Mouse (Mus musculus): ENCODE results near the gene Cfap46. TPM values are rescaled to one million over a fixed set of nuclear protein-coding genes. Genes with fewer than 3 reads are reported as not detected.
A peak's percentile ranks its signal among the peaks of the same experiment; 100 is the strongest.

Gene Cfap46
- polyA plus RNA-seq, 1 experiment = not detected

- TF ChIP-seq POLR2A (IDR thresholded peaks at IDR 0.05; ENCODE audit: borderline replicate concordance, control insufficient read depth, low read depth, low read length) (no peak), CTCF (IDR thresholded peaks at IDR 0.05; ENCODE audit: control insufficient read depth, insufficient read depth, low read length) (no peak)
- 45% methylated on average over 6 of the region's 6 CpGs for WGBS
These were observed 117.6 kb downstream of the Cfap46 start for GRCm38 (mm10) chr7:139565998-139566397.

GRCm38 (mm10) chr7:139564161-139564560, 119.5 kb downstream of the Cfap46 start:
- Histone ChIP-seq H3K4me1 (ENCODE audit: control insufficient read depth, insufficient read depth, low read length) (peaks cover 5% of the 10 kb centered on the region), H3K4me3 (replicated peaks; ENCODE audit: control insufficient read depth, low read depth, low read length) (no peak overlapping the region), H3K27ac (ENCODE audit: control insufficient read depth, insufficient read depth, low read depth, low read length, poor library complexity) (no peak overlapping the region)
- WGBS = 81% methylated on average over 2 of the region's 2 CpGs
- TF ChIP-seq POLR2A (IDR thresholded peaks at IDR 0.05; ENCODE audit: borderline replicate concordance, control insufficient read depth, low read depth, low read length) (no peak), CTCF (IDR thresholded peaks at IDR 0.05; ENCODE audit: control insufficient read depth, insufficient read depth, low read length) (no peak)

More at GRCm38 (mm10) chr7:139565998-139566397, 117.6 kb downstream of the Cfap46 start:
- H3K27ac ChIP-seq (ENCODE audit: control insufficient read depth, insufficient read depth, low read depth, low read length, poor library complexity) = peak overlapping the region; percentile 52
- peaks cover 5% of the 10 kb centered on the region for H3K4me1 ChIP-seq (ENCODE audit: control insufficient read depth, insufficient read depth, low read length)
- H3K4me3 ChIP-seq (replicated peaks; ENCODE audit: control insufficient read depth, low read depth, low read length) = no peak overlapping the region

- Histone ChIP-seq H3K27ac (ENCODE audit: control insufficient read depth, insufficient read depth, low read depth, low read length, poor library complexity) (no peak overlapping the region), H3K4me1 (ENCODE audit: control insufficient read depth, insufficient read depth, low read length) (peaks cover 5% of the 10 kb centered on the region), H3K4me3 (replicated peaks; ENCODE audit: control insufficient read depth, low read depth, low read length) (no peak overlapping the region)
- WGBS = 79% methylated on average over 4 of the region's 4 CpGs
- TF ChIP-seq CTCF (IDR thresholded peaks at IDR 0.05; ENCODE audit: control insufficient read depth, insufficient read depth, low read length) (no peak), POLR2A (IDR thresholded peaks at IDR 0.05; ENCODE audit: borderline replicate concordance, control insufficient read depth, low read depth, low read length) (no peak)
These were observed 120.2 kb downstream of the Cfap46 start for GRCm38 (mm10) chr7:139563425-139563824.

DNA sequence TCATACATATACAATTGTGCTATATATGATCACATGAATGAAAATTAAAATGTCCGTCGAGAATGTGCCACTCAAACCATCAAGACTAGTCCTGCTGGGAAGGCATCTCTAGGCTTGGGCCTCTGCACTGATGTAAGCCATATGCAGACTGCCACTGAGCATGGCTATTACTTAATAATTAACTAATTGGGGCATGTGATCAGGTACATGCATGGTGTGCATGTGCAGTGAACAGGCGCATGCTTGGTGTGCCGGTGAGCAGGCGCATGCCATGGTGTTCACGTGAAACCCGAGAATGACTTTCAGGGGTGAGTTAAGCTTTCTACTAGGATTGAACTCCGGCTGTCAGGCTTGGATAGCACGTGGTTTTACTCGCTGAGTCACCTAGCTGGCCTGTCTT, 124.0 kb downstream of the Cfap46 start:
- Histone ChIP-seq H3K27ac (ENCODE audit: control insufficient read depth, insufficient read depth, low read depth, low read length, poor library complexity) (no peak overlapping the region), H3K4me1 (ENCODE audit: control insufficient read depth, insufficient read depth, low read length) (no peaks in the 10 kb centered on the region), H3K4me3 (replicated peaks; ENCODE audit: control insufficient read depth, low read depth, low read length) (no peak overlapping the region)
- WGBS = 80% methylated on average over 10 of the region's 10 CpGs
- TF ChIP-seq POLR2A (IDR thresholded peaks at IDR 0.05; ENCODE audit: borderline replicate concordance, control insufficient read depth, low read depth, low read length) = no peak
- no peak for TF ChIP-seq CTCF (IDR thresholded peaks at IDR 0.05; ENCODE audit: control insufficient read depth, insufficient read depth, low read length)

DNA sequence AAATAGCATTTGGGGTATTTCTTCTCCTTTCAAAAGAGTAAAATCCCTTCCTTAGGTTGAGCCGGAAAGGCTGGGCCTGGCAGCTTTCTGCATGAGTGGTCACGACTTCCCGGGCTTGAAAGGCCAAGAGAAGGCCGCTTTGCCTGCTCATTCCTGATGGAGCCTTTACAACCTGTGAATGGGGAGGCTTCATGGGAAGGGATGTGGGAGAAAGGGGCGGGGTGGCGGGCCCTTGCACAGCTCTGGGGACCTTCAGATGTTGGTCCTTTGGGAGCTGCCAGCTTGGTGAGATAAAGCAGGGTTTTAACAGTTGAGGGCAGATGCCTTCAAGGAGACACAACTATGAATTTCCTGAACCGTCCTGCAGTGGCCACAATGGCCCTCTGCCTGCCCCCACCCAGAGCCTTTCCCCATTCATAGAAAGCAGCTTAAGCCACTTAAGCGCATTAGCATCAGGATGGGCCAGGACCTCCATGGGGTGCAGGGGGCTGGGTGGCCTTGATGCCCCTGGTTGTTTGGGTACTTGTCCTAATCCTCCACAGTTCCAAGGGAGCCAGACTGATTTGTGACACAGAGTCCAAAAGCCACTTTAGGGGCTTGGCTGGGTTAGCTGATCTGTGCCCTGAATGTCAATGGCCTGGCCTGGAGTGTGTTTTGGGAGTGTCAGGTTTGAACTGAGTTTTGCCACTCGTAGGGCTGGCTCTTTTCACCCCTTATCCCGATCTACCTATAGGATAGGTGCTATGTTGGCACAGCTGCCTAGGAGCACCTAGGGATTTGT, 126.7 kb downstream of the Cfap46 start:
- 81% methylated on average over 10 of the region's 10 CpGs for WGBS
- no peak for TF ChIP-seq POLR2A (IDR thresholded peaks at IDR 0.05; ENCODE audit: borderline replicate concordance, control insufficient read depth, low read depth, low read length)
- TF ChIP-seq CTCF (IDR thresholded peaks at IDR 0.05; ENCODE audit: control insufficient read depth, insufficient read depth, low read length) = no peak
- H3K4me3 ChIP-seq (replicated peaks; ENCODE audit: control insufficient read depth, low read depth, low read length) = no peak overlapping the region
- H3K4me1 ChIP-seq (ENCODE audit: control insufficient read depth, insufficient read depth, low read length) = no peaks in the 10 kb centered on the region
- no peak overlapping the region for H3K27ac ChIP-seq (ENCODE audit: control insufficient read depth, insufficient read depth, low read depth, low read length, poor library complexity)

GRCm38 (mm10) chr7:139556331-139556730, 127.3 kb downstream of the Cfap46 start:
- no peak overlapping the region for H3K4me3 ChIP-seq (replicated peaks; ENCODE audit: control insufficient read depth, low read depth, low read length)
- 77% methylated on average over 5 of the region's 5 CpGs for WGBS
- H3K27ac ChIP-seq (ENCODE audit: control insufficient read depth, insufficient read depth, low read depth, low read length, poor library complexity) = no peak overlapping the region
- H3K4me1 ChIP-seq (ENCODE audit: control insufficient read depth, insufficient read depth, low read length) = no peaks in the 10 kb centered on the region
- TF ChIP-seq POLR2A (IDR thresholded peaks at IDR 0.05; ENCODE audit: borderline replicate concordance, control insufficient read depth, low read depth, low read length) = no peak
- TF ChIP-seq CTCF (IDR thresholded peaks at IDR 0.05; ENCODE audit: control insufficient read depth, insufficient read depth, low read length) = no peak

DNA sequence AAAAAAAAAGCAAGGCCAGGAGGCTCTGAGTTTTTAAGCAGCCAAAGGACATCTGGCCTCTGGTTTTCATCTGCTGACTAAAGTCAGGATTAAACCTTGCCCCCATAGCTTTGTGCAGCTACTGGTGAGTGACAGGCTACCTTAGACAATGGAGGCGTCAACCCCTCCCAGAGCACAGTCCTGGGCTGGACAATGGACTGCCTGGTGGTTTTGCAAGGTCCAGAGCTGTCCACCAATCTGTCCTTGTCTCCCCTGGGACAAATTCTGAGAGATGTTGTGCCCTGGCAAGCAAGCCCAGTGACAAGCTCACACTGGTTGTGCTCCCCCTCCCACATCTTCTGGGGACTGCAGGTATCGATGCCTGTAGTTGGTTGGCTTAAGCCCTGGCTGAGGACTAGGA, 132.1 kb downstream of the Cfap46 start:
- WGBS = 89% methylated on average over 2 of the region's 2 CpGs
- no peaks in the 10 kb centered on the region for H3K4me1 ChIP-seq (ENCODE audit: control insufficient read depth, insufficient read depth, low read length)
- H3K27ac ChIP-seq (ENCODE audit: control insufficient read depth, insufficient read depth, low read depth, low read length, poor library complexity) = no peak overlapping the region
- no peak for TF ChIP-seq POLR2A (IDR thresholded peaks at IDR 0.05; ENCODE audit: borderline replicate concordance, control insufficient read depth, low read depth, low read length)
- TF ChIP-seq CTCF (IDR thresholded peaks at IDR 0.05; ENCODE audit: control insufficient read depth, insufficient read depth, low read length) = no peak
- H3K4me3 ChIP-seq (replicated peaks; ENCODE audit: control insufficient read depth, low read depth, low read length) = no peak overlapping the region

Other genes starting within 250 kb of the Cfap46 start
- not detected in 2 replicates for gene Nkx6-2, start 101.0 kb downstream of the Cfap46 start, polyA plus RNA-seq (2011; ENCODE audit: insufficient read depth, insufficient read length, low replicate concordance, missing spikeins)
- gene Adgra1, start 150.4 kb upstream of the Cfap46 start, polyA plus RNA-seq (2011; ENCODE audit: insufficient read depth, insufficient read length, low replicate concordance, missing spikeins) = not detected in 2 replicates
- not detected in 2 replicates for gene Kndc1, start 210.9 kb upstream of the Cfap46 start, polyA plus RNA-seq (2011; ENCODE audit: insufficient read depth, insufficient read length, low replicate concordance, missing spikeins)